ENCODE assay signal across 10 mouse cellular contexts in genomic region chr12:116138322-116139205, GRCm38 (mm10).
DNase-seq lines count a peak whose midpoint lies in the region; ATAC-seq and TF ChIP-seq lines count a peak whose summit lies in the region.
"Had no signal": no experiment of that assay in that cellular context is flagged by ENCODE, and none has a peak within 500 bp of the region (broad histone marks: within the 10 kb centered on the region; RNA-seq: fewer than 3 reads in every experiment).

No protein-coding gene starts in this region.

- TF ChIP-seq EP300 in MEL (IDR thresholded peaks at IDR 0.05; ENCODE audit: low read depth in 1 of 2, low read length in 2 of 2): no peak

- 0 out of 2 replicates have a peak, but pooled peaks have one; percentile 26 for TF ChIP-seq CTCF in lung, adult 2 months (IDR thresholded peaks at IDR 0.05; ENCODE audit: insufficient read depth, low read length)
- TF ChIP-seq CTCF in MEL (IDR thresholded peaks at IDR 0.05 in 2 of 3, conservative IDR thresholded peaks at IDR 0.05 in 1 of 3; ENCODE audit: control insufficient read depth in 1 of 3, insufficient read depth in 1 of 3, low read depth in 2 of 3, low read length in 3 of 3, poor library complexity in 1 of 3, severe bottlenecking in 1 of 3): peak; percentile 47 to 75 (median 60)

- 0 out of 4 replicates have a peak, but pooled peaks cover 0 to 2% of the 10 kb centered on the region in 2 experiments for H3K36me3 ChIP-seq in MEL (ENCODE audit: control insufficient read depth in 1 of 2, insufficient read depth in 2 of 2, low read length in 2 of 2)
- H3K36me3 ChIP-seq: kidney, embryonic 15.5 days; midbrain, embryonic 12.5 days had no signal

- H3K4me1 ChIP-seq in lung, adult 2 months (ENCODE audit: control insufficient read depth, insufficient read depth, low read length): no peaks in the 10 kb centered on the region
- peaks cover 0 to 16% of the 10 kb centered on the region in 2 experiments; a peak in 3 of 4 replicates for H3K4me1 ChIP-seq in MEL (ENCODE audit: control insufficient read depth in 1 of 2, insufficient read depth in 2 of 2, low read length in 2 of 2)
- H3K4me1 ChIP-seq: kidney, embryonic 15.5 days; midbrain, embryonic 12.5 days had no signal

- TF ChIP-seq POLR2A in lung, adult 2 months (IDR thresholded peaks at IDR 0.05; ENCODE audit: borderline replicate concordance, extremely low read depth, low read depth, low read length): no peak
- TF ChIP-seq POLR2A in MEL (IDR thresholded peaks at IDR 0.05; ENCODE audit: control insufficient read depth in 1 of 2, insufficient read depth in 1 of 2, low read depth in 1 of 2, low read length in 2 of 2, poor library complexity in 1 of 2): no peak

- peak; percentile 71 for TF ChIP-seq RAD21 in MEL (IDR thresholded peaks at IDR 0.05; ENCODE audit: low read depth, low read length)

- H3K27ac ChIP-seq in MEL (ENCODE audit: control insufficient read depth, low read depth, low read length): no peak overlapping the region; the same call in 1 of the 2 replicates
- H3K27ac ChIP-seq: kidney, embryonic 15.5 days; midbrain, embryonic 12.5 days had no signal

- peak; percentile 62 to 67 for ATAC-seq in hematopoietic stem cell, adult 5-6 weeks (replicated peaks in 1 of 2; ENCODE audit: insufficient read depth in 1 of 2, low FRiP score in 2 of 2, low TSS enrichment in 1 of 2, low read depth in 1 of 2, poor library complexity in 2 of 2, severe bottlenecking in 2 of 2)

- no peaks in the 10 kb centered on the region for H3K79me2 ChIP-seq in MEL (ENCODE audit: control insufficient read depth, insufficient read depth, low read length, poor library complexity)

- DNase-seq in lung, adult 2 months: no peak
- no peak for DNase-seq in lung, adult 18-20 months
- peak; percentile 55 for DNase-seq in MEL (ENCODE audit: low read depth, low spot score)
- peak; percentile 30 to 61 for DNase-seq in thymus, postnatal 10 days (ENCODE audit: low spot score in 2 of 2)
- DNase-seq in cerebellum, adult 8-10 months: no peak
- no peak for DNase-seq in ovary, postnatal 36 days (ENCODE audit: low spot score)
- DNase-seq: cerebellum, adult 9-10 months had no signal

- no peaks in the 10 kb centered on the region; a peak in 1 of 4 replicates for H3K27me3 ChIP-seq in MEL (ENCODE audit: control insufficient read depth in 1 of 2, insufficient read depth in 2 of 2, low read length in 2 of 2)
- H3K27me3 ChIP-seq: kidney, embryonic 15.5 days; midbrain, embryonic 12.5 days had no signal

- no peak overlapping the region for H3K9ac ChIP-seq in MEL (ENCODE audit: control insufficient read depth, low read depth, low read length, poor library complexity, severe bottlenecking)
- H3K9ac ChIP-seq: kidney, embryonic 15.5 days; midbrain, embryonic 12.5 days had no signal

- 64% methylated on average over 7 of the region's 7 CpGs for WGBS in lung, adult 2 months

- H3K4me3 ChIP-seq in lung, adult 2 months (replicated peaks; ENCODE audit: extremely low read depth, low read depth, low read length): no peak overlapping the region
- no peak overlapping the region for H3K4me3 ChIP-seq in MEL (ENCODE audit: control insufficient read depth in 1 of 2, insufficient read depth in 1 of 2, low read depth in 2 of 2, low read length in 2 of 2)
- H3K4me3 ChIP-seq: kidney, embryonic 15.5 days; midbrain, embryonic 12.5 days had no signal

- H3K9me3 ChIP-seq in MEL (replicated peaks; ENCODE audit: insufficient read depth, low read length): no peaks in the 10 kb centered on the region
- H3K9me3 ChIP-seq: kidney, embryonic 15.5 days; midbrain, embryonic 12.5 days had no signal

TF ChIP-seq in MEL, 35 proteins besides CTCF, POLR2A, EP300 and RAD21:
- no peak for TF ChIP-seq GABPA (IDR thresholded peaks at IDR 0.05; ENCODE audit: low read depth, low read length)
- TF ChIP-seq SMC3 (IDR thresholded peaks at IDR 0.05; ENCODE audit: low read depth, low read length): peak; percentile 78
- TF ChIP-seq UBTF (IDR thresholded peaks at IDR 0.05; ENCODE audit: borderline replicate concordance, insufficient read depth, low read depth, low read length): no peak
- TF ChIP-seq HCFC1 (IDR thresholded peaks at IDR 0.05; ENCODE audit: low read depth, low read length): no peak
- no peak for TF ChIP-seq MAFK (IDR thresholded peaks at IDR 0.05; ENCODE audit: borderline replicate concordance, low read depth, low read length)
- 0 out of 2 replicates have a peak, but pooled peaks have one; percentile 34 for TF ChIP-seq ZC3H11A (IDR thresholded peaks at IDR 0.05; ENCODE audit: low read depth, low read length)
- no peak for TF ChIP-seq MYB (IDR thresholded peaks at IDR 0.05; ENCODE audit: low read depth, low read length)
- no peak for TF ChIP-seq RCOR1 (IDR thresholded peaks at IDR 0.05; ENCODE audit: low read depth, low read length)
- TF ChIP-seq MEF2A (IDR thresholded peaks at IDR 0.05; ENCODE audit: extremely low read depth, insufficient replicate concordance, low read depth, low read length, poor library complexity, severe bottlenecking): no peak
- TF ChIP-seq ELF1 (IDR thresholded peaks at IDR 0.05; ENCODE audit: low read depth, low read length): no peak
- no peak for TF ChIP-seq USF1 (IDR thresholded peaks at IDR 0.05; ENCODE audit: low read depth, low read length)
- no peak for TF ChIP-seq CHD2 (IDR thresholded peaks at IDR 0.05; ENCODE audit: low read length)
- no peak for TF ChIP-seq MXI1 (IDR thresholded peaks at IDR 0.05; ENCODE audit: low read depth, low read length)
- TF ChIP-seq NELFE (IDR thresholded peaks at IDR 0.05; ENCODE audit: low read depth, low read length): no peak
- TF ChIP-seq CHD1 (IDR thresholded peaks at IDR 0.05; ENCODE audit: low read depth, low read length): no peak
- TF ChIP-seq TAL1 (IDR thresholded peaks at IDR 0.05; ENCODE audit: low read length): no peak
TF ChIP-seq in MEL: peak in this region for 2.

Comparison
In these comparisons a context has a peak if more than half of its experiments do, and no peak if none do; other contexts are left out.
1. DNase-seq: peak in MEL (single experiment) and thymus, postnatal 10 days (2 of 2); none in lung, adult 2 months (single experiment), lung, adult 18-20 months (0 of 2), cerebellum, adult 8-10 months (single experiment) and ovary, postnatal 36 days (single experiment).